Mouse (Mus musculus): ENCODE data around the gene Fbxw9.
A peak's percentile ranks its signal among the peaks of the same experiment; 100 is the strongest.
"Not testable (repeated sequence)": the region's sequence is repeated elsewhere in the genome, so short reads cannot be mapped to it uniquely, and the experiment has no call there.

Fbxw9 gene

DNA sequence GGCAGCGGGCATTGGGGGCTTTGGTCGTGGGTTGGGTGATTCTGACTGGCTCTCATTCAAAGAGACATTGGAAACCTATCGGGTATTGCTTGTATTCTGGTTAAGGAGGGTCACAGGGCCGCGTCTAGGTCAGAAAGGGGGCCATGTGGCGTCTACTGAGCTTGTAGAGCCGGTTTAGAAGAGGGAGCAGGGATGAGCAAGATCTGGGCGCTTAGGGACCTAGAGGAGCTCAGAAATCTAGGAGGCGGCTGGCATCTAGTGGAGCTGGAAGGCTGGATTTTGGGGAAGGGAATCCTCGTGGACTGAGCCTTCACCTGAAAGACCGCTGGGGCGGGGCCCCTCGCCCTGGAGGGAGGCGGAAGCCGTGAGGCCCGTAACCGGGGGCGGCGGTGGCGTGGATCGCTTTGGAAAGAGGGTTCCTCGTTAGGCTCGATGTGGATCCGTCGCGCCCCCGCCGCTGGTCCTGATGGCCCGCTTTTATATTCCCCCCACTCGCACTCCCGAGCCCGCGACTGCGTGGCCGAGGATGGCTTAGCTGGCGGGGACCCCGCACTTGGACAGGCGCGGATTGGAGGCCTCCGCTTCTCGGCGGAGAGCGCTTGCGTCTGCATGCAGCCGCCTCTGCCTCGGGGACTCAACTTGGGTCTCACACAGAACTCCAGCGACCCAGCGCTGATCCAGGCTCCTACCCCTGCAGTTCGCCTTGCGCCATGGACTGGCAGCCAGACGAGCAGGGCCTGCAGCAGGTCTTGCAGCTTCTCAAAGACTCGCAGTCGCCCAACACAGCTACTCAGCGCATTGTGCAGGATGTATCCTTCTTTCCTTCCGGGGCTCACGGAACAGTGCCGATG is 21.9 kb upstream of the Fbxw9 start:
- DNase-seq, result peak; percentile 40 to 51

DNA sequence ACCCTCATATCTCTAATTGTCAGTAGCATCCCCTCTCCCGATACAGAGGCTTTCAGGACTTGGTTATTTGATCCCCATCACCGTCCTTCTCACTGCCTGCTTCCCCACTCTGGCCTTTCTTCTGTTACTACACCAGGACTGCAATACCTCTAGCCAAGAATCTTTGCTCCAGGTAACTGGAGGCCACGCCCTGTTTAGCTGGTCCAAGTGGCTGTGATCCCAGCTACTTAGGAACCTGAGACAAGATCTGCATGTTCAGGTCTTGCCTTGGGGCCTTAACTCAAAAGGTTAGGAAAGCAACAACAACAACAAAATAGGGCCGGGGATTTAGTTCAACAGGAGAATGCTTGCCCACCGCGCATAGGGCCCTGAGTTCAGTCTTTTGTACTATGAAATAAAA is 16.2 kb upstream of the Fbxw9 start:
- DNase-seq, result no peak

DNA sequence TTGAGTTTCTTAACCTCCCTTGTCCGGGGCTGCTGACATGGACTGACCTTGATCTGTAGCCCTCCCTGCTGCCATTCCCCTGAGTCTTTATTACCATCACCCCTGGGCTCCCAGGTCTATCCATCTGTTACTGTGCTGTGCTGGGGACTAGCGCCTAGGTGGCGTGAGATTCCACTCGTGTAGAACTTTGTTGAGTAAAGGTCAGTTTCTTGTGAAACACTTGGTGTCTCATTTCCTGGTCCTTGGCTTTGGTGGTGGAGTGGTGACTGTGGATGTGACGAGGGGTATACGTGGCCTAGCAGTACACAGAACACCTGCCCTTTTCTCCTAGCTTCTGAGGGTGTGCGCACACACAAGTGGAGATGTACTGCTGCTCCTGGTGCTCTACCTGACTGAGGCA is 2.5 kb upstream of the Fbxw9 start:
- no peak for DNase-seq

DNA sequence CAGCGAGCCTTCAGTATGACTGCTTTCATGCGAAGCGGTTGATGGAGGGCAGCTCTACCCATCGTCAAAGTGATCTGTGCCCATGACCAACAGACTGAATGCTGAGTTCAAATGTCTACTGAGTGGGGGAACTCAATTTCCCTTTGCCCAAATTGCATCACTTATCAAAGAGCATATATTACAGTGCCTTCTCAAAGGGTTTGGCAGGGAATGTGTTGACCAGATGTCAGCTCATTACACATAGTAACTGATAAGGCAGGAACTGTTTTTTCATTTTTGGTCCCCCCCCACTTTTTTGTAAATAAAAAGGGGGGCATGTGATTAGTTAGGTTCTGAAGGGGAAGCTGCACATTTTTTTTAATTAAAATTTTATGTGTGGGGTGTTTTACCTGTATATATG is 2.7 kb downstream of the Fbxw9 start:
- DNase-seq, result no peak

DNA sequence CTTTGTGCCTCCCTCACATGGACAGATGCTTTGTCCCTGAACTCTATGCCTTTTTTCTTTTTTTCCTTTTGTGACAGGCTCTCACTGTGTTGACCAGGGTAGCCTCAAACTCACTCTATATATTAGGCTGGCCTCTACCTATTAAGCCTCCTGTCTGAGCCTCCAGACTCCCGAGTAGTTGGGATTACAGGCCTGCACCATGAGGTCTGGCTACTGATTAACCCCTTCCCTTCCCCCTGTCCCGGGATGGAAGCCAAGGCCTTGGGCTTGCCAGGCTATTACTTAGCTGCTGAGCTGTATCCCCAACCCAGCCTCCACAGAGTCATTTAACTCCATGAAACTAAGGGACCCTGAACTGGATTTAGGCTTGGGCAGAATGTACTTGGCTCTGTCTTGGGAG is 5.4 kb downstream of the Fbxw9 start:
- no peak for DNase-seq

DNA sequence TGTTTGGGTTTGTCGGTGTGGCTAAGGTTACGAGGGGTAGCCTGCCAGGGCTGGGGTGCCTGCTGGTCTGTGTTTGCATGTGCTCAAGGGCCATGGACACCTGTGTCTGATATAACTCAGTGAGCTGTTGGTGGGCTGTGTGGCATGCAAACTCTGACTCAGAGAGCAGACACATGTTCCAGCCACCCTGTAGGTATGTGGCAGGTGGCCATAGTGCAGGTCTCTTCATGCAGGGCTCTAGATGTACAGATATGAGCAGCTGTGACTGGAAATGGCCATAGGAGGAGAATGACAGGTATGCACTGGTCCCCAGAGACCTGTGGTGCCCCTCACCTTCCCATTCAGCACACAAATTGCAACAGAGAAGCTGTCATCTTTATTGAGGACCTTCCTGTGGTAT is 7.3 kb downstream of the Fbxw9 start:
- DNase-seq, result no peak

DNA sequence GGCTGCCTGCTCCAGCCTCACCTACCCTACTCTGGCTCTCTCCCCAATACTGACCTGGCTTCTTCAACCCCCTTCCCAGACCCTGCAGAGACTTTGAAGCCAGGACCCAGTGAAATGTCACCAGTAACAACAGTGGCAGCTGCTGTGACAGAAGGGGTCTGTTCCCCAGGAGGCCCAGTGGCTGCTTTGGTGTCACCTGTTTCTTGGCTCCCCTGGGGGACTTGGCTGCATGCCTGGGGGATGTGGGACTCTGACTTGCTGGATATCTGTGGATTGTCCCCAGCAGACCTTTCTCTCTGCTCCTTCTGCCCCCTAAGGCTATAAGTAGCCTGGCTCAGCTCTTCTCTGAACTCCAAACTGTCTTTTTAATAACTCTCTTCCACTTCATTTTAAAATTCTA is 8.1 kb downstream of the Fbxw9 start, which contains the start of gene Gm5741:
TSS of gene Gm5741 (minus strand) at position 1 of the 400 bp plus-strand sequence.
- DNase-seq, result no peak

DNA sequence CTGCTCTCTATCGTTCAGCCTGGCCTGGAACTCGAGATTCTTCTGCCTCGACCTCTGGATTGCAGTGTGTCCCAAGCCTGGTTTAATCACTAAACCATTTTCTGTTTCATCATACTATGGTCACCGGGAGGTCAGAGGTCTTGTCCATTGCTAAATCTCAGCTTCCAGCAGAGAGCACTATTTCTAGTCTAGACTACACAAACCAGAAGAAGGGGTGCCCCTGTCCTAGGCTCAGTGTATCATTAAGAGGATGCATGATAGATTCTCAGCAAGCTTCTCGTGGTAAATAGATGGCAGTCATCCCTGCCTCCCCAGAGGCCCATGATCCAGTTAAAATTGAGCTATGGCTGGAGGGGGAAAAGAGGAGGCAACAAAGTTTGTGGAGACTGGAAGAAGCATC is 11.2 kb downstream of the Fbxw9 start:
- DNase-seq, result peak; percentile 24 to 33

DNA sequence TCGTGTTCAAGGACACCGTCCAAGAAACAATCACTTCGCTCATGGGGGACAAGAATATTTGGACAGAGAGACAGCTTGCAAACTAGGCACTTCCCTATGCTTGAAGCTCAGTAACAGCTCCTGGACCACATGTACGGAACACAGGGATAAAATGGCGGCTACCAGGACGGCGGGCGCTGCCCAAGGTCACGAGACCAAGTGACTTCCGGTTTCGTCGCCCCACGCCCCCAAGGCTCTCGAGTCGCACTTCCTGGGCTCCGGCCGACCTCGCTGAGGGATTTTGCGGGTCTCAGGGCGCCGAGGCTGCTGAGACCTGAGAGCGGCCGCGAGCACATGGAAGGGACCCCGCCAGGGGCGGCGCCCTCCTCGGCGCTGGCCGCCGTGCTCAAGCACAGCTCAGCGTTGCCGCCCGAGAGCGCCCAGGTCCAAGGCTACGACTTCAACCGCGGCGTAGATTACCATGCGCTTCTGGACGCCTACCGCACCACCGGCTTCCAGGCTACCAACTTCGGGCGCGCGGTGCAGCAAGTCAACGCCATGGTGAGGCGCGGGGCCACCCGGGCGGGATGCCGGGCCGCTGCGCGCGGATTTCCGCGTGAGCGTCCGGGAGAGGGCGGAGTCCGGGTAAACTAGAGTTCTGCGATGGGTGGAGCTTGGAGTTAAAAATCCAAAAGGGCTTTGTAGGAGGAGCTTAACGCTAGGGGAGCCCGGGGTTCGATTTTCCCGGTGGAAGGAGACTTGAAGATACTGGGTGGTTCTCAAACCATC is 11.8 kb downstream of the Fbxw9 start, which contains the start of gene Dhps:
TSS of gene Dhps (plus strand) at position 244 of the 768 bp plus-strand sequence.
- DNase-seq, result peak; percentile 94

DNA sequence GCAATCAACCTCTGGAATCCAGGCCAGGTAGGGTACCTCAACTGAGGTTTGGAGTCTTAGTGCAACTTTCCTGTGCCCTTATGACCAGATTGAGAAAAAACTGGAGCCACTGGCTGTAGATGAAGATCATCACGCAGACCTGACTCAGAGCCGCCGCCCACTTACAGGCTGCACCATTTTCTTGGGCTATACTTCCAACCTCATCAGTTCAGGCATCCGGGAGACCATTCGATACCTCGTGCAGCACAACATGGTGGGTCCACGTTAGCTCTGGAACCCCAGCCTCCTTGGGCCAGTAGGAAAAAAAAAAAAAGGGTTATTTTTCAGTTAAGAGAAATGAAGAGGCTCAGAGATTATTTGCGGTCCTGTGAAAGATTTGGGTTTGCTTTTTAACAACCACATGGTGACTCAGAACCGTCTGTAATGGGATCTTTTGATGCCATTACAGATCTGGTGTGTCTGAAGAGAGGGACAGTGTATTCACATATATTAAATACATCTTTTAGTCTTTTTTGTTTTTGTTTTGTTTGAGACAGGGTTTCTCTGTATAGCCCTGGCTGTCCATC is 12.6 kb downstream of the Fbxw9 start:
- DNase-seq, result no peak

DNA sequence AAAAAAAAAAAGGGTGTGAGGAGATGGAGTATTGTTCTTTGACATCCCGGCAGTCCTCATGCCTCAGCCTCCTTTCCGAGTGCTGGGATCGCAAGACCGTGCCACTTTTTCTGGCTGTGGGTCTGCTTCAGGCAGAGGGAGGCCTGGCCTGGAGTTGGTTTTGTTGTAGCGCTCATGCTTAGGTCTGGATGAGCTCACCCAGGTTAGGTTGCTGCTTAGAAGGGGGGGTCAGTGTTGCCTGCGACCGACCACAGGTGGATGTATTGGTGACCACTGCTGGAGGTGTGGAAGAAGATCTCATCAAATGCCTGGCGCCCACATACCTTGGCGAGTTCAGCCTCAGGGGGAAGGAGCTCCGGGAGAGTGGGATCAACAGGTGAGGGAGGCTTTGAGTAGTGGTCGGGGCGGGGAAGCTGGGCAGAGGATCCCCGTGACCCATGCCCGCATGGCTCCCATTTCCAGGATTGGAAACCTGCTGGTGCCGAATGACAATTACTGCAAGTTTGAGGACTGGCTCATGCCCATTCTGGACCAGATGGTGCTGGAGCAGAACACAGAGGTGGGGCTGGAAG is 13.3 kb downstream of the Fbxw9 start:
- DNase-seq, result no peak

DNA sequence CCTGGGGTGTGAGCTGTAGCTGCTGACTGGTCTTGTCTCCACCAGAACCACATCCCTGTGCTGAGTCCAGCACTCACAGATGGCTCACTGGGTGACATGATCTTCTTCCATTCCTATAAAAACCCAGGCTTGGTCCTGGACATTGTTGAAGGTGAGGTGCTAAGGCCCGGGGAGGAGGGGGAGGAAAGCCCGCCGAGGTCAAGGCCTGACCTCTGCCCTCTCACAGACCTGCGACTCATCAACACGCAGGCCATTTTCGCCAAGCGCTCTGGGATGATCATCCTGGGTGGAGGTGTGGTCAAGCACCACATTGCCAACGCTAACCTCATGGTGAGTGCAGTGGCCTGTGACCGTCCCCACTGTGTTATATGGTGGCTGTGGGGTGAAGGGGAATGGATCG is 14.3 kb downstream of the Fbxw9 start:
- no peak for DNase-seq

DNA sequence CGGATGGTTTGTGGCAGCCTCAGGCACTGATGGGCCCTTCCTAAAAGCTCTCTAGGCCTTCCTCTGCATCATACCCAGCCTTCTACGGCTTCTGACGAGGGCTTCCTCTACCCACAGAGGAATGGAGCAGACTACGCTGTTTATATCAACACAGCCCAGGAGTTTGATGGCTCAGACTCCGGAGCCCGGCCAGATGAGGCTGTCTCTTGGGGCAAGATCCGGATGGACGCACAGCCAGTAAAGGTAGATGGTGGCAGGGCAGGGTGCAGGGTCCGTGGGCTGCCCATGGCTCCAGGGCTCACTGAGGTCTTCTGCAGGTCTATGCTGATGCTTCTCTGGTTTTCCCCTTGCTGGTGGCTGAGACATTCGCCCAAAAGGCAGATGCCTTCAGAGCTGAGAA is 14.8 kb downstream of the Fbxw9 start:
- DNase-seq, result no peak

DNA sequence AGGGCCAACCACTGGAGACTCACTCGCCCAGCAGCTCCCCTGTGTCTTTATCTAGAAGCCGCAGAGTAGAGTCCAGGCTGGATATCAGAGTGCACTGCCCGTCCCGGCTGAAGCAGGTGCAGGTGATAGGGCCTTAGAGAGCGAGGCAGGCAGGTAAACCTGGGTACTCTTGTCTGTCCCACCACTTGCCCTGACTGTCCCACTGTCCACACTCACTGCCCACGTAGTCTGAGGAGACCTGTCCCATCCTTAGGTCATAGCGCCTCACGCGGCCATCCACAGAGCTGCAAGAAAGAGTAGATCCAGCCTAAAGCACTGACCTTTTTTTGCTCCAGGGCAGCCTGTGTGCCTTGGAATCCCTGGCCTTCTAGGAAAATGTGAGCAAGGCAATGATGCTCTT is 16.1 kb downstream of the Fbxw9 start:
- no peak for DNase-seq

DNA sequence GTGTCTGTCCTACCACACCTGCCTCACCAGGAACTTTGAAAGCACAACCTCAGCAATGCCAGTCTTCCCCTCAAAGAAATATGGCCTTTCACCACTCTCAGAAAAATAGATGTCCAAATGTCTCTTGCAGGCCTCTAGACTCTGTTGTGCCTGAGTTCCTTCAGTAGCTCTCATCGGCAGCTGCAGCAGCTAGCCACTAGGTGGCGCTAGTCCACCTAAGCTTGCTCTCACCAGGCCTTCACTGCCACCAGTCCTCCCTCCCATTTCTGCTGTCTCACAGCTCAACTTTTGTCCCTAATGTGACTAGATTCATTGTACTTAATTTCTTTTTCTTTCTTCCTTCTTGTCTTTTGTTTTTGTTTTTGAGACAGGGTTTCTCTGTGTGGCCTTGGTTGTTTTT is 17.1 kb downstream of the Fbxw9 start:
- DNase-seq, result peak; percentile 82

DNA sequence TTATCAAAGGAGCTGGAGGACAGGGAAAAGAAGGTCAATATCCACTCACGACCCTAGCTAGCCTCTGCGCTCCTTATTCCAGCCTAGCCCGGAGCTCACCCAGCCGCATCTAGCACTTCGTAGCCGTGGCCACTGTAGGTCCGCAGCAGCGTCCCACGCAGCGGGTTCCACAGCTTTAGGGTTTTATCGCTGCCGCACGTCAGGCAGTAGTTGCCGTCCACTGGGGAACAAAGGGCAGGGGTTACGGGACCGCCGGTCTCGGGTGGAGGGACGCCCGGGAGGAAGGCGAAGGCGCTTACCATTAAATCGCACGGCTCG is 20.3 kb downstream of the Fbxw9 start:
- DNase-seq, result no peak

DNA sequence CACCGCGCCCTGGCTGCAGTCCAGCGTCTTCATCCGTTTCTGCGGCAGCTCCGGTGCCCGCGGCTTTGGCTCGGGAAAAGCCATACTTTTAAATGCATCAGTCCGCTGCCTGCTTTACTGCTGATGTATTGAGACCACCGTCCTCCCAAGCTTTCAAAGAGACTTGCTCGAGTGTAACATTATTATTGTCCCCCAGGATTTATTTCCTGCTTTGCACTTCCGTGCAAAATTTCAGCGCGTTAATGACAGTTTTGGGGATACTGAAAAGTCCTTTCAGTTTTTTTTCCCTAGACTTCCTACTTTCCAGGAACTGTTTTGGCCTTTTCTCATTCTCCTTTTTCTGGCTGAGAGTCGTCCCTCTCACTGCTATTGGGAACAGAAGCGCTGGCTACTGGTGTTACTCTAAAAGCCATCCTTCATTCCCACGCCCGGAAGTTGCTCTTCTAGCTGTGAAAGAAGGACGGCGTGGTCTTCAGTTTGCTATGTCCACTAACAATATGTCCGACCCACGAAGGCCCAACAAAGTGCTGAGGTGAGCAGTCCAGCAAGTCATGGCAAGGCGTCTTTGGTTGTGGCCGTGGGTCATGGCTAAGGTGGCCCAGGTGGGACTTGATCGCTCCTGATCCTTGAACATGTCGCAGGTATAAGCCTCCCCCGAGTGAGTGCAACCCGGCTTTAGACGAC is 20.8 kb downstream of the Fbxw9 start, which contains the start of gene Wdr83os:
TSS of gene Wdr83os (plus strand) at position 209 of the 684 bp plus-strand sequence.
- peak; percentile 76 to 80 for DNase-seq

DNA sequence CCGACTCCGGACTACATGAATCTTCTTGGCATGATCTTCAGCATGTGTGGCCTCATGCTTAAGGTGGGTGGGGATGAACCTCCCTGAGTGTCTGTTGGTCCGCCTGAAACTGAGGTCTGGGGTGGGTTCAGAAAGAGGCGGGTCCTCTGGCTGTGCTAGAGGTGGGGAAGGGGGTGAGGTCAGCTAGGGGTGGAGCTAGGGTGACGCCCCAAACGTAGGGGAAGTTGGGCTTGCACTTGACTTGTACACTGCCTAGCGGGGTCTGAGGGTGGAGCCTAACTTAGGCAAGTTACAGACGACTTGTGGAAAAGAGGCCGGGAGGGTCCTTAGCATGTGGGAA is 21.3 kb downstream of the Fbxw9 start, which contains the start of gene Wdr83:
TSS of gene Wdr83 (minus strand) at position 91 of the 340 bp plus-strand sequence.
- DNase-seq, result peak; percentile 77 to 81

DNA sequence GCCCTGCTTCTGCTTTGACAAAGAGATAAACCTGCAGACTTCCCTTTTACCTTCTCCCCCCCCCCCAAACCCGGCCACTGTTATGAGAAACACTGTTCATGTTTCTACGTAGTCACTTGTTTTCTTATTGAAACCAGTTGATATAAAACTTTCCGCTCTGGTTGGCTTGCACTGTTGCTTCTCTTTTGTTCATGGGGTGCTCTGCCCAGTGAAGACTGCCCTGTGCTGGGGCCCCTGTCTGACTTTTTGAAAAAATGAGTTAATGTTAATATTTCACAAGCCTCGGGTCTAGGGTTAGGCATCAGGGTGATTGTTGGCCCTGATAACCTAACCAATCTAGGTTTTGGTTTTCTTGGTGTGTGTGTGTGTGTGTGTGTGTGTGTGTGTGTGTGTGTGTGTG is 22.3 kb downstream of the Fbxw9 start:
- not testable (repeated sequence) for DNase-seq

DNA sequence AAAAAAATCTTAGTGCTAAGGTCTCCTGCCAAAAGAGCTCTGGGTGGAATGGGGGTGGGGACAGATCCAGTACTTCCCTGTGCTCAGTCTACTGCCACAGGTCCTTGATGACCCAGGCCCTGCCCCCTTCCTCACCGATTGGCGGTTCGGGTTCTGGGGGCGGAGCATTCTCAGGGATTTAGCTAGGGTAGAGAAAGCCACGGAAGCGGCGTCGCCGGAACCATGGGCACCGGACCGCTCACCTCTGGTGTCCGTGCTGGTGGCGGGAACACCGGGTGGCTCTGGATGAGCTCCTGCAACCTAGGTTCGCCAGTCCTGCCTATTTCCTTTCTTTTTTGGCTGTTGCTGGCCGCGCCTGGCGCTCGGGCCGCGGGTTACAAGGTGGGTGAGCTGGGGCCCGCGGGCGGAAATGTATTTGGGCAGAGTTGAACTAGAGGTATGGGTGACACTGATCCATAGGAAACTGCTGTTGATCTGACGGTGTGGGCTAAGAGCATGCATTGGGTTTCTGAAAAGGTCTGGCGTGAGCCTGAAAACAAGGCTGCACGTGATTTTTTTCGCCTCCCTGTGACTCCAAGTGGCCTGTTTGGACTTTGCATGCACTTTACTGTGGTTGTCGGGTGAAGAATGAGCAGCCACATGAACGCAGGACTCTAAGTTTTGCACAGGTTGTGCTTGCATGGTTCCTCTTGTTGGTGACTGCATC is 23.4 kb downstream of the Fbxw9 start, which contains the start of gene Man2b1:
TSS of gene Man2b1 (plus strand) at position 163 of the 706 bp plus-strand sequence.
- DNase-seq, result peak; percentile 89

DNA sequence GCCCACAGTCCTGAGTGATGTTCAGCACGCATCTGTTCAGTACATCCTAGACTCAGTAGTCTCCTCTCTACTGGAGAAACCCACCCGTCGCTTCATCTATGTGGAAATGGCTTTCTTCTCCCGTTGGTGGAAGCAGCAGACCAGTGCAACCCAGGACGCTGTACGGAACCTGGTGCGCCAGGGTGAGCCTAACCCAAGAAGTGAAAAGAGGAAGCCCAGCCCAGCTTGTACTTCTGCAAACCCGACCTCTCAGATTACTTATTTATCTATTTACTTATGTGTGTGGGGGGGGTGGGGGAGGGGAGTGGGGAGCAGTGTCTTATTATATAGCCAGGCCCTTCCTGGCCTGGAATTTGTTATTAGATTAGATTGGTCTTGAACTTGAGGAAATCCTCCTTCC is 24.8 kb downstream of the Fbxw9 start:
- peak; percentile 67 to 71 for DNase-seq

DNA sequence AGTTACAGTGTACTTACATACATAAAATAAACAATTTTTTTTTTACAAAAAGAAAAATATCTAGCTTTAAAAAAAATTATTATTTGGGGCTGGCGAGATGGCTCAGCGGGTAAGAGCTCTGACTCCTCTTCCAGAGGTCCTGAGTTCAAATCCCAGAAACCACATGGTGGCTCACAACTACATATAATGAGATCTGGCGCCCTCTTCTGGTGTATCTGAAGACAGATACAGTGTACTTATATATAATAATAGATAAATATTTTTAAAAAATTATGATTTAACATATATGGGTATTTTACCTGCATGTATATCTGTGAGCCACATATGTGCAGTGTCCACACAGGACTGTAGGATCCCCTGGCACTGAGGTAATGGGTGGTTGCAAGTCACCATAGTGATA is 26.4 kb downstream of the Fbxw9 start:
- peak; percentile 50 to 53 for DNase-seq
